Mouse (Mus musculus) midbrain, embryonic 10.5 days (tissue): ENCODE measurements around the gene Mrpl27. TPM values are rescaled to one million over a fixed set of nuclear protein-coding genes. Genes with fewer than 3 reads are reported as not detected.

Source experiments
- DNase-seq: peaks from one replicate; pipeline ENCODE4 v3.0.0-alpha.2; 2017; ENCODE audit warnings: low spot score
- H3K27ac ChIP-seq: fragments of 300-500 bp; sonication (generic); replicated peaks from 2 replicates; pipeline ENCODE4 v1.5.1; 2016; ENCODE audit warnings: mild to moderate bottlenecking
- H3K27me3 ChIP-seq: fragments of 300-500 bp; sonication (generic); 2 replicates; pipeline ENCODE4 v1.6.1; 2016; ENCODE audit warnings: low read depth, mild to moderate bottlenecking; ENCODE audit not compliant: poor library complexity, severe bottlenecking
- H3K36me3 ChIP-seq: fragments of 300-500 bp; sonication (generic); 2 replicates; pipeline ENCODE4 v1.6.1; 2016; ENCODE audit warnings: mild to moderate bottlenecking, moderate library complexity
- H3K4me1 ChIP-seq: fragments of 300-500 bp; sonication (generic); 2 replicates; pipeline ENCODE4 v1.6.1; 2016
- H3K4me3 ChIP-seq: fragments of 300-500 bp; sonication (generic); 2 replicates; pipeline ENCODE4 v1.5.1; 2016; ENCODE audit warnings: mild to moderate bottlenecking, moderate library complexity
- H3K9me3 ChIP-seq: fragments of 300-500 bp; sonication (generic); replicated peaks from 2 replicates; pipeline ENCODE4 v1.6.1; 2016; ENCODE audit warnings: mild to moderate bottlenecking
- WGBS: fragments of 180-500 bp; shearing (Covaris S2); methylation state at CpG from one replicate; pipeline ENCODE4 v1.1.7; 2016; 5-methylcytosine and 5-hydroxymethylcytosine counted together
- polyA plus RNA-seq: library from polyadenylated mRNA; unstranded; fragments of >200 nt; fragmentation: Nextera tagmentation; extraction: Ambion mirVana; gene quantifications from 2 replicates; pipeline ENCODE4 v1.2.1, GENCODE M21; 2016

Gene Mrpl27
- 143 and 145 TPM in 2 replicates for polyA plus RNA-seq

DNA sequence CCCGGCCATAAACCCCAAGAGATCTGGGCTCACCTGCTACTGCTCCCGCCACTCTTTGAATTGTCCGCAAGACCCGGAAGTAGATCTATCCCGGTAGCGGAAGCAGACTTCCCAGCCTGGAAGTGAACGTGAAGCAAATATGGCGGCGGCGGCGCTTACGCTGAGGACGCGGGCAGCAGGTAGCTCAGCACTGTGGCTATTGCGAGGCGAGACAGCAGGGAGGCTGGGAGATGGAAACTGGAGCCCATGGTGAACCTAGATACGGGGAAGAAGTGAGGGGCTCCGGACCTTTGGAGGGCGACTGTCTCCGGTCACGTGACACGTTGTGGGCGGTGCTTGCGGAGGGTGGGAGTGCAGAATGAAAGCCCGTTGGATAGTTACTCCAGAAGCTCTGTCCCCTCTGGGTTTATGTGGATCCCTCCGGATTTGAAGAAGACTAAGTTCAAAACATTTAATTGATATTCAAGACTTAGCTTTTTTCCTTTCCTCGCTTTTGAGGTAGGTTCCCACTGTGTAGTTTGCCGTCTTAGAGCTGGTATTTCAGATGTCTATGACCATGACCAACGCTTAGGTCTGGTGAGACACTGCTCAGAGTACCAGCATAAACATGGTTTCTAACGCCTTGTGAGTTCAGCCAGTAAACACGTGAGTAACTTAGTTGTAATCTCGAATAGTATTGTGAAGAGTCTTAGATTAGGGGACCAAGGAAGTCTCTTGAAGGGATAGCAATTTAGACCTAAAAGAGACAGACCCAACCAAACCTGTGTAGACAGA is at the start of gene Mrpl27, which contains the start of gene Eme1:
Mrpl27 (plus strand) TSS at position 105 of the 774 bp plus-strand sequence.
Eme1 (minus strand) TSS at position 302 of the 774 bp plus-strand sequence.
- under 1% methylated on average over 32 of the region's 32 CpGs for WGBS
- Histone ChIP-seq H3K36me3 (peaks cover 64% of the 10 kb centered on the region), H3K4me1 (peaks cover 27% of the 10 kb centered on the region), H3K27ac (peak within 1 kb of the TSS; percentile 97), H3K4me3 (peak within 1 kb of the TSS; percentile 83), H3K27me3 (no peaks in the 10 kb centered on the region), H3K9me3 (no peaks in the 10 kb centered on the region)
- peak; percentile 87 for DNase-seq

GRCm38 (mm10) chr11:94610744-94611740 is 42.5 kb upstream of the Mrpl27 start:
- Histone ChIP-seq H3K4me3 (no peak overlapping the region), H3K9me3 (no peaks in the 10 kb centered on the region), H3K36me3 (no peaks in the 10 kb centered on the region), H3K27me3 (peaks cover 11% of the 10 kb centered on the region; the same call in 1 of the 2 replicates), H3K4me1 (peaks cover 9% of the 10 kb centered on the region), H3K27ac (no peak overlapping the region)
- 82% methylated on average over 4 of the region's 4 CpGs for WGBS
- DNase-seq = no peak

DNA sequence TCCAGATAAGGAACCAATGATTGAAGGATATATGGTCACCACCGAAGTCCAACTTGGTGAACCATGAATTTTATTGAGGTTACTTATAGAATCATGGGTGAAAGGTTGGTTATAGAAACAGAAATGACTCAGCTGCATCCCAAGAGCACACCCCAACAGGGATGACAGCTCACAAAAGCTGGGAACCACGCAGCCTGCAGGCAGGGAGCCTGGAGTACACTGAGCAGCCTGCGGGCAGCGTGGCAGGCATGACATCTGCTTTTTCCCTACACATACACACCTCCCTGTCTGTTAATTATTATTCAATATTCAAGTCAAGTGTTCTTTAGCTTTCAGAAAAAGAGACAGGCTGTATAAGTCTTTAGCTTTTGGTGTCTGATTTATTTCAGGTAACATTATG is 39.0 kb upstream of the Mrpl27 start:
- H3K27ac ChIP-seq = no peak overlapping the region
- peaks cover 3% of the 10 kb centered on the region; the same call in 1 of the 2 replicates for H3K9me3 ChIP-seq
- H3K36me3 ChIP-seq = no peaks in the 10 kb centered on the region
- H3K27me3 ChIP-seq = peaks cover 26% of the 10 kb centered on the region
- H3K4me1 ChIP-seq = peaks cover 9% of the 10 kb centered on the region
- H3K4me3 ChIP-seq = no peak overlapping the region
- no peak for DNase-seq
- 86% methylated on average over 4 of the region's 4 CpGs for WGBS

- 30% methylated on average over 4 of the region's 4 CpGs for WGBS
- H3K9me3 ChIP-seq = peaks cover 3% of the 10 kb centered on the region; the same call in 1 of the 2 replicates
- no peaks in the 10 kb centered on the region for H3K36me3 ChIP-seq
- peaks cover 9% of the 10 kb centered on the region for H3K4me1 ChIP-seq
- no peak overlapping the region for H3K4me3 ChIP-seq
- peak; percentile 21 for DNase-seq
- H3K27ac ChIP-seq = no peak overlapping the region
- peaks cover 26% of the 10 kb centered on the region for H3K27me3 ChIP-seq
Measured at GRCm38 (mm10) chr11:94615494-94615893, 38.1 kb upstream of the Mrpl27 start.

GRCm38 (mm10) chr11:94617646-94618045 is 35.9 kb upstream of the Mrpl27 start:
- Histone ChIP-seq H3K27ac (no peak overlapping the region), H3K9me3 (peaks cover 3% of the 10 kb centered on the region; the same call in 1 of the 2 replicates), H3K4me3 (no peak overlapping the region), H3K4me1 (peaks cover 9% of the 10 kb centered on the region), H3K36me3 (no peaks in the 10 kb centered on the region), H3K27me3 (peaks cover 26% of the 10 kb centered on the region)
- 88% methylated on average over 2 of the region's 2 CpGs for WGBS
- DNase-seq = no peak

GRCm38 (mm10) chr11:94620766-94621457 is 32.7 kb upstream of the Mrpl27 start:
- Histone ChIP-seq H3K27ac (no peak overlapping the region), H3K4me3 (no peak overlapping the region), H3K36me3 (no peaks in the 10 kb centered on the region), H3K4me1 (peaks cover 2% of the 10 kb centered on the region; the same call in 1 of the 2 replicates), H3K9me3 (peaks cover 3% of the 10 kb centered on the region; the same call in 1 of the 2 replicates), H3K27me3 (peaks cover 15% of the 10 kb centered on the region)
- 64% methylated on average over 6 of the region's 6 CpGs for WGBS
- no peak for DNase-seq

DNA sequence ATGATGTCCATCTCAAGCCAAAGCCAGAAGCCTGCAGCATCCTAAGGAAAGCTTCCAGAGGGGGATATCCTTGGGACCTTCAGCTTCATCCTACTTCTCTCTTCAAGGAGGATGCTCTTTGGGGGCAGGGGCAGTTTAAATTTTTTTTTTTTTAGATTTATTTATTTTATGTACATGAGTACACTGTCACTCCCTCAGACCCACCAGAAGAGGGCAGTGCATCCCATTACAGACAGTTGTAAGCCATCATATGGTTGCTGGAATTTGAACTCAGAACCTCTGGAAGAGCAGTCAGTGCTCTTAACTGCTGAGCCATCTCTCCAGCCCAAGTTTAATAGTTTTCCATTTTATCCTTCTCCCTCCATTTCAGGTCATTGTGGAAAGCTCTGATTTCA is 32.1 kb upstream of the Mrpl27 start:
- Histone ChIP-seq H3K36me3 (no peaks in the 10 kb centered on the region), H3K27ac (no peak overlapping the region), H3K4me1 (no peaks in the 10 kb centered on the region), H3K4me3 (no peak overlapping the region), H3K27me3 (peaks cover 15% of the 10 kb centered on the region), H3K9me3 (peaks cover 3% of the 10 kb centered on the region; the same call in 1 of the 2 replicates)
- no peak for DNase-seq

DNA sequence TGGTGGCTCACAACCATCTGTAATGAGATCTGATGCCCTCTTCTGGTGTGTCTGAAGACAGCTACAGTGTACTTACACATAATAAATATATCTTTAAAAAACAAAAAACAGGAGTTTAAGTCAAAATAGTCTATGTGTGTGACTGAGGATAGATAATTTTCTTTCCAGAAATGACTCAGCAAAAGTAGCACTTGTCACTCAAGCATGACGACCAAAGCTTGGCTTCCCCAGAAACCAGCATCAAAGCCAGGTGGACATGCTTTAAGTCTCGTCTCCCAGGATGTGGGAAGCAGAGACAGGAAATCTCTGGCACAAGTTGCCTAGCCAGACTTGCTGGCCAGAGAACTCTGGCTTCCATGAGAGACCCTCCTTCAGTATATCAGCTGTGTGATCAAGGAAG is 31.4 kb upstream of the Mrpl27 start:
- no peak for DNase-seq
- Histone ChIP-seq H3K4me1 (no peaks in the 10 kb centered on the region), H3K4me3 (no peak overlapping the region), H3K27ac (no peak overlapping the region), H3K27me3 (peaks cover 8% of the 10 kb centered on the region; the same call in 1 of the 2 replicates), H3K9me3 (peaks cover 1% of the 10 kb centered on the region; the same call in 1 of the 2 replicates), H3K36me3 (no peaks in the 10 kb centered on the region)
- WGBS = 79% methylated on average over 2 of the region's 2 CpGs

- H3K36me3 ChIP-seq = peaks cover 33% of the 10 kb centered on the region
- peak; percentile 95 for DNase-seq
- peak within 1 kb of the TSS; percentile 94 for H3K4me3 ChIP-seq
- WGBS = 7% methylated on average over 41 of the region's 41 CpGs
- H3K27me3 ChIP-seq = no peaks in the 10 kb centered on the region
- H3K4me1 ChIP-seq = peaks cover 16% of the 10 kb centered on the region
- H3K27ac ChIP-seq = peak within 1 kb of the TSS; percentile 88
- no peaks in the 10 kb centered on the region for H3K9me3 ChIP-seq
Measured at GRCm38 (mm10) chr11:94629199-94629883, 24.2 kb upstream of the Mrpl27 start, which contains the start of gene Lrrc59. Gene Lrrc59, plus strand, starts transcription at chr11:94629767.

GRCm38 (mm10) chr11:94629884-94630198 is 23.7 kb upstream of the Mrpl27 start:
- Histone ChIP-seq H3K9me3 (no peaks in the 10 kb centered on the region), H3K36me3 (peaks cover 38% of the 10 kb centered on the region), H3K4me1 (peaks cover 16% of the 10 kb centered on the region), H3K4me3 (peak overlapping the region; percentile 94), H3K27me3 (no peaks in the 10 kb centered on the region), H3K27ac (peak overlapping the region; percentile 88)
- DNase-seq = no peak
- WGBS = under 1% methylated on average over 28 of the region's 28 CpGs

DNA sequence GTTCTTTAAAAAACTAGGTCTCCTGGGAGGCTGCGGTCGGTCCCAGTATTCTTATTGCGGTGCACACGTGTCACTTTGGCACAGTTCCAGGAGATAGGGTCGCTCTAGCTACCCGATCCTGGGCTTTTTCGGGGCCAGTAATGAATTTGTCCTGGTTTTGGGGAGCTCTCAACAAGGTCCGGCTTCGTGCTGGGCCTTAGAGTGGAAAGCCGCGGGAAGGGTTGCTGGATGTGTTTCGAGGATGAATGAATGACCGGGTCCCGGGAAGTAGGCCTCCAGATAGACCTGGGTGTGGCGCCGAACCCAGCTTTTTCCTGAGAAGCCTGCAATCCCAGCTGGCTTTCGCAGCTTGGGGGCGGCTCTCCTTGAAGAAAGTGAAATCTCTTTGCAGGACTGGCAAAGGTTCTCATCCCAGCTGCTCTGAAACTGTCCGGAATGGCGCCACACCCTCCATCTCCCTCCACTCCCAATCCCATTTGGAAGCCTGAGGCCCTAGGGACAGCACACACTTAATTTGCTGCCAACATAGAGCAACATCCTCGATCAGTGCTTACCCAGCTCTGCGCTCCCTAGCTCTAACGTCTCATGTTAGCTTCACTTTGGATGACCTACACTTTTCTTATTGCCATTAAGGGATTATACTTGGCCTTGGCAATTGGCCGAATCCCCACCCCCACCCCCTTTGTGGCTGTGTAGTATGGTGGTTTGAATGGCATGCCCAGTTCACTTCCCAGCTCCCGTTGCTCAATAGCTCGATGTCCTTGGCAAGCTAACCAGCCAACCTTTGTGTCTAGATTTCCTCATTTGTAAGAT is 23.2 kb upstream of the Mrpl27 start:
- Histone ChIP-seq H3K9me3 (no peaks in the 10 kb centered on the region), H3K27me3 (no peaks in the 10 kb centered on the region), H3K36me3 (peaks cover 43% of the 10 kb centered on the region), H3K4me3 (peak overlapping the region; percentile 94), H3K4me1 (peaks cover 16% of the 10 kb centered on the region), H3K27ac (peak overlapping the region; percentile 88)
- peak; percentile 25 for DNase-seq
- 17% methylated on average over 26 of the region's 26 CpGs for WGBS
